Mouse (Mus musculus): ENCODE results near the gene Vwa8.

The Vwa8 gene

GRCm38 (mm10) chr14:78848941-78849911 lies at the start of gene Vwa8:
TSS of gene Vwa8 (plus strand) at chr14:78849052.
- DNase-seq: peak; percentile 88 to 91

- no peak for DNase-seq
These were observed 46.5 kb upstream of the Vwa8 start for GRCm38 (mm10) chr14:78802378-78802777.

GRCm38 (mm10) chr14:78803924-78804323 lies 44.9 kb upstream of the Vwa8 start:
- DNase-seq: no peak

- no peak for DNase-seq
These were observed 36.0 kb upstream of the Vwa8 start for GRCm38 (mm10) chr14:78812896-78813295.

- DNase-seq: no peak
These were observed 32.4 kb upstream of the Vwa8 start for GRCm38 (mm10) chr14:78816411-78816810.

GRCm38 (mm10) chr14:78817651-78818050 lies 31.2 kb upstream of the Vwa8 start:
- no peak for DNase-seq

GRCm38 (mm10) chr14:78818406-78818805 lies 30.4 kb upstream of the Vwa8 start:
- DNase-seq: no peak

GRCm38 (mm10) chr14:78824013-78824412 lies 24.8 kb upstream of the Vwa8 start:
- DNase-seq: no peak

- no peak for DNase-seq
These were observed 24.3 kb upstream of the Vwa8 start for GRCm38 (mm10) chr14:78824507-78824906.

GRCm38 (mm10) chr14:78831158-78831557 lies 17.7 kb upstream of the Vwa8 start:
- no peak for DNase-seq

- DNase-seq: no peak
These were observed 904 bp upstream of the Vwa8 start for GRCm38 (mm10) chr14:78847948-78848347.

- DNase-seq: no peak
These were observed 375 bp upstream of the Vwa8 start for GRCm38 (mm10) chr14:78848477-78848876.

GRCm38 (mm10) chr14:78849961-78850578 lies 1.2 kb downstream of the Vwa8 start:
- DNase-seq: no peak

GRCm38 (mm10) chr14:78850666-78851065 lies 1.8 kb downstream of the Vwa8 start:
- DNase-seq: no peak

- DNase-seq: no peak
These were observed 2.5 kb downstream of the Vwa8 start for GRCm38 (mm10) chr14:78851366-78851765.

GRCm38 (mm10) chr14:78852401-78853246 lies 3.8 kb downstream of the Vwa8 start:
- DNase-seq: no peak

- DNase-seq: no peak
These were observed 12.3 kb downstream of the Vwa8 start for GRCm38 (mm10) chr14:78861156-78861555.

- no peak for DNase-seq
These were observed 21.2 kb downstream of the Vwa8 start for GRCm38 (mm10) chr14:78870036-78870435.

- DNase-seq: no peak
These were observed 28.3 kb downstream of the Vwa8 start for GRCm38 (mm10) chr14:78877176-78877575.

- no peak for DNase-seq
These were observed 29.7 kb downstream of the Vwa8 start for GRCm38 (mm10) chr14:78878402-78879045.

GRCm38 (mm10) chr14:78880879-78881278 lies 32.0 kb downstream of the Vwa8 start:
- DNase-seq: no peak

GRCm38 (mm10) chr14:78881563-78881962 lies 32.7 kb downstream of the Vwa8 start:
- no peak for DNase-seq
